Mouse (Mus musculus): ENCODE measurements around the gene Mtmr12. TPM values are rescaled to one million over a fixed set of nuclear protein-coding genes. Genes with fewer than 3 reads are reported as not detected.
"Not testable (repeated sequence)": the region's sequence is repeated elsewhere in the genome, so short reads cannot be mapped to it uniquely, and the experiment has no call there.

Mtmr12 gene
- polyA plus RNA-seq, 1 experiment from 2014 or later = 16.5 TPM

GRCm38 (mm10) chr15:12206646-12207222, 1.9 kb downstream of the Mtmr12 start:
- Histone ChIP-seq H3K4me3 (ENCODE audit: low read depth, low read length) (no peak overlapping the region), H3K36me3 (ENCODE audit: control insufficient read depth, insufficient read depth, low read length) (no peaks in the 10 kb centered on the region), H3K27me3 (ENCODE audit: control insufficient read depth, insufficient read depth, low read length) (no peaks in the 10 kb centered on the region), H3K9me3 (ENCODE audit: control insufficient read depth, low read length) (no peaks in the 10 kb centered on the region), H3K4me2 (peak overlapping the region; percentile 18), H3K4me1 (ENCODE audit: control insufficient read depth, insufficient read depth, low read length) (peaks cover 28% of the 10 kb centered on the region), H3K27ac (ENCODE audit: low read depth, low read length) (no peak overlapping the region), H3K9ac (ENCODE audit: low read length) (no peak overlapping the region)
- ATAC-seq (ENCODE audit: low FRiP score) (no peak), DNase-seq (ENCODE audit: low spot score, missing footprints) (no peak)
- WGBS = 50% methylated on average over 7 of the region's 7 CpGs

GRCm38 (mm10) chr15:12207556-12208090, 2.8 kb downstream of the Mtmr12 start:
- WGBS = 81% methylated on average over 6 of the region's 6 CpGs
- no peaks in the 10 kb centered on the region for H3K36me3 ChIP-seq (ENCODE audit: control insufficient read depth, insufficient read depth, low read length)
- H3K27me3 ChIP-seq (ENCODE audit: control insufficient read depth, insufficient read depth, low read length) = no peaks in the 10 kb centered on the region
- ATAC-seq (ENCODE audit: low FRiP score) (no peak), DNase-seq (ENCODE audit: low spot score, missing footprints) (no peak)
- peak overlapping the region; percentile 0; the same call in 1 of the 2 replicates for H3K4me2 ChIP-seq
- H3K4me1 ChIP-seq (ENCODE audit: control insufficient read depth, insufficient read depth, low read length) = peaks cover 28% of the 10 kb centered on the region
- no peak overlapping the region for H3K4me3 ChIP-seq (ENCODE audit: low read depth, low read length)
- no peak overlapping the region for H3K27ac ChIP-seq (ENCODE audit: low read depth, low read length)
- H3K9me3 ChIP-seq (ENCODE audit: control insufficient read depth, low read length) = no peaks in the 10 kb centered on the region
- no peak overlapping the region for H3K9ac ChIP-seq (ENCODE audit: low read length)

- Histone ChIP-seq H3K27me3 (ENCODE audit: control insufficient read depth, insufficient read depth, low read length) (no peaks in the 10 kb centered on the region), H3K9me3 (ENCODE audit: control insufficient read depth, low read length) (no peaks in the 10 kb centered on the region), H3K4me3 (ENCODE audit: low read depth, low read length) (no peak overlapping the region), H3K4me1 (ENCODE audit: control insufficient read depth, insufficient read depth, low read length) (peaks cover 15% of the 10 kb centered on the region), H3K9ac (ENCODE audit: low read length) (no peak overlapping the region), H3K4me2 (no peak overlapping the region), H3K36me3 (ENCODE audit: control insufficient read depth, insufficient read depth, low read length) (no peaks in the 10 kb centered on the region), H3K27ac (ENCODE audit: low read depth, low read length) (no peak overlapping the region)
- DNase-seq (ENCODE audit: low spot score, missing footprints) (no peak), ATAC-seq (ENCODE audit: low FRiP score) (no peak)
- WGBS = 89% methylated on average over 8 of the region's 8 CpGs
Observed at GRCm38 (mm10) chr15:12211577-12211976, 6.7 kb downstream of the Mtmr12 start.

- no peak overlapping the region for H3K4me2 ChIP-seq
- no peak overlapping the region for H3K27ac ChIP-seq (ENCODE audit: low read depth, low read length)
- no peaks in the 10 kb centered on the region for H3K27me3 ChIP-seq (ENCODE audit: control insufficient read depth, insufficient read depth, low read length)
- no peak for DNase-seq (ENCODE audit: low spot score, missing footprints)
- no peak for ATAC-seq (ENCODE audit: low FRiP score)
- no peak overlapping the region for H3K9ac ChIP-seq (ENCODE audit: low read length)
- H3K4me1 ChIP-seq (ENCODE audit: control insufficient read depth, insufficient read depth, low read length) = peaks cover 8% of the 10 kb centered on the region; the same call in 1 of the 2 replicates
- H3K4me3 ChIP-seq (ENCODE audit: low read depth, low read length) = no peak overlapping the region
- no peaks in the 10 kb centered on the region for H3K9me3 ChIP-seq (ENCODE audit: control insufficient read depth, low read length)
- WGBS = 100% methylated on average over 1 of the region's 1 CpGs
- H3K36me3 ChIP-seq (ENCODE audit: control insufficient read depth, insufficient read depth, low read length) = no peaks in the 10 kb centered on the region
Observed at GRCm38 (mm10) chr15:12212266-12212665, 7.4 kb downstream of the Mtmr12 start.

- Histone ChIP-seq H3K4me1 (ENCODE audit: control insufficient read depth, insufficient read depth, low read length) (peaks cover 6% of the 10 kb centered on the region), H3K27me3 (ENCODE audit: control insufficient read depth, insufficient read depth, low read length) (no peaks in the 10 kb centered on the region), H3K9ac (ENCODE audit: low read length) (no peak overlapping the region), H3K4me3 (ENCODE audit: low read depth, low read length) (no peak overlapping the region), H3K4me2 (no peak overlapping the region), H3K27ac (ENCODE audit: low read depth, low read length) (no peak overlapping the region), H3K36me3 (ENCODE audit: control insufficient read depth, insufficient read depth, low read length) (no peaks in the 10 kb centered on the region), H3K9me3 (ENCODE audit: control insufficient read depth, low read length) (no peaks in the 10 kb centered on the region)
- WGBS = 82% methylated on average over 14 of the region's 14 CpGs
- DNase-seq (ENCODE audit: low spot score, missing footprints) (no peak), ATAC-seq (ENCODE audit: low FRiP score) (no peak)
Observed at GRCm38 (mm10) chr15:12214531-12215414, 9.9 kb downstream of the Mtmr12 start.

GRCm38 (mm10) chr15:12215415-12215718, 10.5 kb downstream of the Mtmr12 start:
- no peak for DNase-seq (ENCODE audit: low spot score, missing footprints)
- no peak overlapping the region for H3K4me2 ChIP-seq
- H3K9ac ChIP-seq (ENCODE audit: low read length) = no peak overlapping the region
- no peaks in the 10 kb centered on the region for H3K9me3 ChIP-seq (ENCODE audit: control insufficient read depth, low read length)
- H3K4me1 ChIP-seq (ENCODE audit: control insufficient read depth, insufficient read depth, low read length) = peaks cover 6% of the 10 kb centered on the region
- H3K4me3 ChIP-seq (ENCODE audit: low read depth, low read length) = no peak overlapping the region
- WGBS = 96% methylated on average over 5 of the region's 5 CpGs
- no peaks in the 10 kb centered on the region for H3K36me3 ChIP-seq (ENCODE audit: control insufficient read depth, insufficient read depth, low read length)
- no peak for ATAC-seq (ENCODE audit: low FRiP score)
- no peak overlapping the region for H3K27ac ChIP-seq (ENCODE audit: low read depth, low read length)
- H3K27me3 ChIP-seq (ENCODE audit: control insufficient read depth, insufficient read depth, low read length) = no peaks in the 10 kb centered on the region

GRCm38 (mm10) chr15:12216119-12216518, 11.3 kb downstream of the Mtmr12 start:
- Histone ChIP-seq H3K4me3 (ENCODE audit: low read depth, low read length) (no peak overlapping the region), H3K4me1 (ENCODE audit: control insufficient read depth, insufficient read depth, low read length) (peaks cover 7% of the 10 kb centered on the region), H3K27me3 (ENCODE audit: control insufficient read depth, insufficient read depth, low read length) (no peaks in the 10 kb centered on the region), H3K36me3 (ENCODE audit: control insufficient read depth, insufficient read depth, low read length) (no peaks in the 10 kb centered on the region), H3K9me3 (ENCODE audit: control insufficient read depth, low read length) (no peaks in the 10 kb centered on the region), H3K4me2 (no peak overlapping the region), H3K27ac (ENCODE audit: low read depth, low read length) (no peak overlapping the region), H3K9ac (ENCODE audit: low read length) (no peak overlapping the region)
- ATAC-seq (ENCODE audit: low FRiP score) (no peak), DNase-seq (ENCODE audit: low spot score, missing footprints) (no peak)
- WGBS = 95% methylated on average over 8 of the region's 8 CpGs

- Histone ChIP-seq H3K9ac (ENCODE audit: low read length) (no peak overlapping the region), H3K9me3 (ENCODE audit: control insufficient read depth, low read length) (no peaks in the 10 kb centered on the region), H3K4me3 (ENCODE audit: low read depth, low read length) (no peak overlapping the region), H3K36me3 (ENCODE audit: control insufficient read depth, insufficient read depth, low read length) (no peaks in the 10 kb centered on the region), H3K27ac (ENCODE audit: low read depth, low read length) (no peak overlapping the region), H3K4me2 (no peak overlapping the region), H3K4me1 (ENCODE audit: control insufficient read depth, insufficient read depth, low read length) (peaks cover 13% of the 10 kb centered on the region), H3K27me3 (ENCODE audit: control insufficient read depth, insufficient read depth, low read length) (no peaks in the 10 kb centered on the region)
- DNase-seq (ENCODE audit: low spot score, missing footprints) (no peak), ATAC-seq (ENCODE audit: low FRiP score) (no peak)
- WGBS = 87% methylated on average over 13 of the region's 13 CpGs
Observed at GRCm38 (mm10) chr15:12216798-12217197, 12.0 kb downstream of the Mtmr12 start.

- H3K4me3 ChIP-seq (ENCODE audit: low read depth, low read length); H3K27ac ChIP-seq (ENCODE audit: low read depth, low read length); DNase-seq (ENCODE audit: low spot score, missing footprints); H3K4me2 ChIP-seq; H3K9me3 ChIP-seq (ENCODE audit: control insufficient read depth, low read length); ATAC-seq (ENCODE audit: low FRiP score); H3K36me3 ChIP-seq (ENCODE audit: control insufficient read depth, insufficient read depth, low read length); H3K27me3 ChIP-seq (ENCODE audit: control insufficient read depth, insufficient read depth, low read length); H3K9ac ChIP-seq (ENCODE audit: low read length): not testable (repeated sequence)
- peaks cover 18% of the 10 kb centered on the region for H3K4me1 ChIP-seq (ENCODE audit: control insufficient read depth, insufficient read depth, low read length)
- WGBS = 92% methylated on average over 3 of the region's 3 CpGs
Observed at GRCm38 (mm10) chr15:12217332-12217731, 12.5 kb downstream of the Mtmr12 start.
